Mouse (Mus musculus): ENCODE results near the gene Ctbs. TPM values are rescaled to one million over a fixed set of nuclear protein-coding genes. Genes with fewer than 3 reads are reported as not detected.

The Ctbs gene
- 10 to 100 TPM; 24.7 to 24.8 TPM for total RNA-seq (2023)

GRCm38 (mm10) chr3:146449745-146450250, at the start of gene Ctbs:
TSS of gene Ctbs (plus strand) at chr3:146449795.

GRCm38 (mm10) chr3:146404311-146405201, 45.0 kb upstream of the Ctbs start, which contains the start of gene Ssx2ip:
TSS of gene Ssx2ip (plus strand) at chr3:146404642.

GRCm38 (mm10) chr3:146499431-146500002, 49.9 kb downstream of the Ctbs start, which contains the start of the genes Spata1 and Gng5:
TSS of gene Spata1 (minus strand) at chr3:146499753.
TSS of gene Gng5 (plus strand) at chr3:146499807.

Other genes starting within 250 kb of the Ctbs start
- gene Lpar3, start 228.8 kb upstream of the Ctbs start, total RNA-seq (2023), result under 1 TPM in 1 of 2 experiments, not detected in 1; 0.15 TPM
- 10 to 100 TPM; 12.4 to 13.1 TPM for gene Ssx2ip, start 45.2 kb upstream of the Ctbs start, total RNA-seq (2023)
- gene Spata1, start 50.0 kb downstream of the Ctbs start, total RNA-seq (2023), result 1 to 10 TPM; 5.0 to 6.4 TPM
- 100 to 1,000 TPM; 275 to 284 TPM for gene Gng5, start 50.0 kb downstream of the Ctbs start, total RNA-seq (2023)
- gene Rpf1, start 71.6 kb downstream of the Ctbs start, total RNA-seq (2023), result 10 to 100 TPM; 27.4 to 29.9 TPM
- not detected for gene Uox, start 120.6 kb downstream of the Ctbs start, total RNA-seq (2023)
- not detected for gene Dnase2b, start 165.8 kb downstream of the Ctbs start, total RNA-seq (2023)
- gene 4930503B20Rik, start 201.5 kb downstream of the Ctbs start, total RNA-seq (2023), result not detected
- gene Samd13, start 235.8 kb downstream of the Ctbs start, total RNA-seq (2023), result under 1 TPM in 1 of 2 experiments, not detected in 1; 0.68 TPM